Mouse (Mus musculus) left cerebral cortex, postnatal 25 days (tissue): Measurements from ENCODE around the gene Phka1. TPM values are rescaled to one million over a fixed set of nuclear protein-coding genes. Genes with fewer than 3 reads are reported as not detected.

Experiments used
- DNase-seq, 2 experiments: peaks; one replicate each; pipeline ENCODE4 v3.0.0; 2022; ENCODE audit warnings: low spot score in 2 of 2, mixed read lengths in 1 of 2
- intact Hi-C: fragments of 180-260 bp; cut with DNase I; formaldehyde crosslinking; loops from one replicate; pipeline ENCODE4 v1.15.1; 2025
- total RNA-seq, 2 experiments: library from RNA; stranded (reverse); gene quantifications; 2 replicates each; pipeline ENCODE4 v1.2.3; 2021

The Phka1 gene
- total RNA-seq, 2 experiments from 2014 or later, result 16.0 to 20.6 TPM

DNA sequence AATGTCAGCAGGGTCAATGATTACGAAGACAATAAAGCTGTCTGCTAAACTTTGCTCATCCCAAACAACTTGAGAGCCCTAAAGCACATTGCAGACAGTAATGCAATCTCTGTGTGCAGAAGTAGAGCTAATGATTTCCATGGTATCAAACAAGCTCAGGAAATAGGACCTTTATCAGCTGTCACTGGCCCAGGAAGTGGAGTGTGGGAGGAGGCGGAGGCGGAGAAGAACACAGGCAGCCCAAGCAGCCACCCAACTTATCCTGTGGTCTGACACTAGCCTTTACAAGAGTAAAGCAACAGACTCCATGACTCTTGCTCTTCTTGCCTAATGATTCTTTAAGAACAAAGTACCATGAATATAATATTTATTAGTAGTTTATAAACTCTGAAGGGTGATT, 165.6 kb downstream of the Phka1 start:
- intact Hi-C loops, result loop anchor here (5.0 to 10.0 kb wide), 3 partner anchors 224 to 524 kb away; partner anchors contain the start of genes Cited1 and Rtl5
- DNase-seq, result no peak

DNA sequence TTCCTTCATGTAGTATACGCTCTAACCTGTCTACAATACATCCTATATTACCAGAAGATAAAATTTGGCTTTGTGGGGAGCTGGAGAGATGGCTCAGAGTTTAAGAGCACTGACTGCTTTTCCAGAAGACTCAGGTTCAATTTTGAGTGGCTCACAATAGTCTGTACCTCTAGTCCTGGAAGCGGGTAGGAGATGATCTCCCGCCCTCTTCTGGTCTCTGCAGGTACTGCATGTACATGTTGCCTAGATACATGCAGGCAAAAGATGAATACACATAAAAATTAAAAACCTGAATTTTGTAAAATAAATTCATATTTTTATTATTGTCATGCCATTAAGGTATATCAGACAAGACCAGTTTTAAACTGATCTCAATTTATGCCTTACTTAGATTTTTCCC, 167.3 kb downstream of the Phka1 start:
- peak; percentile 78 to 85 for DNase-seq
- intact Hi-C loops, result loop anchor here (2.0 to 10.0 kb wide), 4 partner anchors 222 to 522 kb away; partner anchors contain the start of genes Cited1 and Rtl5

DNA sequence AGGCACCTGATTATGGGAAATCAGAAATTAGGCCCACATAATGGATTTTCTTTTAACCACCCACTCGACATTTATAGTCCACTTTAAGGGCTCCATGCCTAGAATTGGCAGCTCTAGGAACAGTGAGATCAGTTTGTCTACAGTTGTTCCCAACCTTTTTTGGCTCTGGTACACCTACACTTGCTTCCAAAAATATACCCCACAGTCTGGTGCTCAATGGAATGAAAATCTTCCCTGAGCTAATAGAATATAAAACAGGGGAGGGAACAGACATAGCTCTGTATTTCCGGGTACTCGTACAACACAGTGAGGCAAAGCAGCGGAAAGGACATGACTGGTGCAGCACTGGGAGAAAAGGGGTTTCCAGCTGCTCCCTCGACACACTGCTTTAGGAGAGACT, 168.5 kb downstream of the Phka1 start:
- intact Hi-C loops, result loop anchor here (5.0 to 10.0 kb wide), 3 partner anchors 221 to 521 kb away; partner anchors contain the start of genes Cited1 and Rtl5
- DNase-seq, result peak; percentile 17 to 67

Other genes with a start within 250 kb of the Phka1 start
- gene Hdac8, start 138.9 kb downstream of the Phka1 start, total RNA-seq, result 10 to 100 TPM; 12.6 to 15.6 TPM
- gene Gm3880, start 42.7 kb upstream of the Phka1 start, total RNA-seq, result not detected
- not detected for gene Gm9112, start 63.4 kb upstream of the Phka1 start, total RNA-seq
- not detected for gene Dmrtc1b, start 63.6 kb upstream of the Phka1 start, total RNA-seq
- not detected for gene Dmrtc1c1, start 158.7 kb upstream of the Phka1 start, total RNA-seq
- not detected for gene Dmrtc1c2, start 210.4 kb upstream of the Phka1 start, total RNA-seq
- gene 1700031F05Rik, start 223.7 kb upstream of the Phka1 start, total RNA-seq, result not detected